Mouse (Mus musculus): ENCODE data around the gene Lypla2. TPM values are rescaled to one million over a fixed set of nuclear protein-coding genes. Genes with fewer than 3 reads are reported as not detected.

Lypla2 gene
- polyA plus RNA-seq, 1 experiment from 2014 or later, result 59.6 TPM

GRCm38 (mm10) chr4:135971805-135972555 is 446 bp downstream of the Lypla2 start:
- under 1% methylated on average over 35 of the region's 35 CpGs for WGBS
- H3K9me3 ChIP-seq (replicated peaks), result no peaks in the 10 kb centered on the region
- peak overlapping the region; percentile 68 for H3K27ac ChIP-seq
- no peaks in the 10 kb centered on the region for H3K27me3 ChIP-seq
- peak overlapping the region; percentile 87 for H3K4me2 ChIP-seq
- peaks cover 20% of the 10 kb centered on the region for H3K4me1 ChIP-seq (replicated peaks)
- H3K9ac ChIP-seq, result peak overlapping the region; percentile 98
- peaks cover 56% of the 10 kb centered on the region for H3K36me3 ChIP-seq
- H3K4me3 ChIP-seq, result peak overlapping the region; percentile 99
- ATAC-seq (replicated peaks; ENCODE audit: insufficient number of reproducible peaks, insufficient read depth, low FRiP score, low read depth), result no peak

- H3K4me1 ChIP-seq (replicated peaks), result peaks cover 20% of the 10 kb centered on the region
- H3K36me3 ChIP-seq, result peaks cover 52% of the 10 kb centered on the region
- no peaks in the 10 kb centered on the region for H3K27me3 ChIP-seq
- WGBS, result 86% methylated on average over 11 of the region's 11 CpGs
- H3K4me2 ChIP-seq, result no peak overlapping the region
- no peak for ATAC-seq (replicated peaks; ENCODE audit: insufficient number of reproducible peaks, insufficient read depth, low FRiP score, low read depth)
- no peak overlapping the region for H3K4me3 ChIP-seq
- no peak overlapping the region for H3K9ac ChIP-seq
- H3K9me3 ChIP-seq (replicated peaks), result no peaks in the 10 kb centered on the region
- no peak overlapping the region for H3K27ac ChIP-seq
Measured at GRCm38 (mm10) chr4:135970585-135970984, 1.8 kb downstream of the Lypla2 start.

GRCm38 (mm10) chr4:135969070-135969750 is 3.2 kb downstream of the Lypla2 start:
- Histone ChIP-seq H3K27me3 (no peaks in the 10 kb centered on the region), H3K9me3 (replicated peaks) (no peaks in the 10 kb centered on the region), H3K27ac (no peak overlapping the region), H3K4me1 (replicated peaks) (peaks cover 32% of the 10 kb centered on the region), H3K4me3 (no peak overlapping the region), H3K36me3 (peaks cover 42% of the 10 kb centered on the region), H3K4me2 (no peak overlapping the region), H3K9ac (no peak overlapping the region)
- no peak for ATAC-seq (replicated peaks; ENCODE audit: insufficient number of reproducible peaks, insufficient read depth, low FRiP score, low read depth)
- WGBS, result 85% methylated on average over 13 of the region's 13 CpGs

GRCm38 (mm10) chr4:135968271-135968869 is 4.1 kb downstream of the Lypla2 start:
- no peak overlapping the region for H3K9ac ChIP-seq
- H3K4me1 ChIP-seq (replicated peaks), result peaks cover 35% of the 10 kb centered on the region
- no peak overlapping the region for H3K27ac ChIP-seq
- peaks cover 42% of the 10 kb centered on the region for H3K36me3 ChIP-seq
- ATAC-seq (replicated peaks; ENCODE audit: insufficient number of reproducible peaks, insufficient read depth, low FRiP score, low read depth), result no peak
- H3K4me3 ChIP-seq, result no peak overlapping the region
- H3K9me3 ChIP-seq (replicated peaks), result no peaks in the 10 kb centered on the region
- H3K27me3 ChIP-seq, result no peaks in the 10 kb centered on the region
- no peak overlapping the region for H3K4me2 ChIP-seq
- 69% methylated on average over 19 of the region's 19 CpGs for WGBS

GRCm38 (mm10) chr4:135967086-135967760 is 5.2 kb downstream of the Lypla2 start:
- Histone ChIP-seq H3K4me1 (replicated peaks) (peaks cover 34% of the 10 kb centered on the region), H3K36me3 (peaks cover 42% of the 10 kb centered on the region), H3K4me3 (no peak overlapping the region), H3K27me3 (no peaks in the 10 kb centered on the region), H3K27ac (no peak overlapping the region), H3K4me2 (no peak overlapping the region), H3K9ac (no peak overlapping the region), H3K9me3 (replicated peaks) (no peaks in the 10 kb centered on the region)
- 84% methylated on average over 18 of the region's 18 CpGs for WGBS
- ATAC-seq (replicated peaks; ENCODE audit: insufficient number of reproducible peaks, insufficient read depth, low FRiP score, low read depth), result no peak

- no peaks in the 10 kb centered on the region for H3K9me3 ChIP-seq (replicated peaks)
- no peaks in the 10 kb centered on the region for H3K27me3 ChIP-seq
- no peak overlapping the region for H3K4me2 ChIP-seq
- no peak overlapping the region for H3K4me3 ChIP-seq
- peaks cover 48% of the 10 kb centered on the region for H3K36me3 ChIP-seq
- no peak for ATAC-seq (replicated peaks; ENCODE audit: insufficient number of reproducible peaks, insufficient read depth, low FRiP score, low read depth)
- peaks cover 28% of the 10 kb centered on the region for H3K4me1 ChIP-seq (replicated peaks)
- WGBS, result 93% methylated on average over 16 of the region's 16 CpGs
- no peak overlapping the region for H3K9ac ChIP-seq
- H3K27ac ChIP-seq, result no peak overlapping the region
Measured at GRCm38 (mm10) chr4:135966283-135966682, 6.1 kb downstream of the Lypla2 start.

GRCm38 (mm10) chr4:135965113-135965512 is 7.3 kb downstream of the Lypla2 start:
- no peak for ATAC-seq (replicated peaks; ENCODE audit: insufficient number of reproducible peaks, insufficient read depth, low FRiP score, low read depth)

GRCm38 (mm10) chr4:135964426-135964825 is 8.0 kb downstream of the Lypla2 start:
- H3K9ac ChIP-seq, result peak overlapping the region; percentile 79
- H3K4me2 ChIP-seq, result peak overlapping the region; percentile 89
- WGBS, result 5% methylated on average over 12 of the region's 12 CpGs
- 0 out of 2 replicates have a peak, but pooled peaks have one; percentile 9 for ATAC-seq (replicated peaks; ENCODE audit: insufficient number of reproducible peaks, insufficient read depth, low FRiP score, low read depth)
- H3K4me1 ChIP-seq (replicated peaks), result peaks cover 21% of the 10 kb centered on the region
- H3K27ac ChIP-seq, result peak overlapping the region; percentile 91
- H3K9me3 ChIP-seq (replicated peaks), result no peaks in the 10 kb centered on the region
- H3K36me3 ChIP-seq, result peaks cover 43% of the 10 kb centered on the region
- H3K4me3 ChIP-seq, result peak overlapping the region; percentile 75
- H3K27me3 ChIP-seq, result no peaks in the 10 kb centered on the region

More at GRCm38 (mm10) chr4:135965113-135965512, 7.3 kb downstream of the Lypla2 start:
- Histone ChIP-seq H3K27me3 (no peaks in the 10 kb centered on the region), H3K9ac (no peak overlapping the region), H3K9me3 (replicated peaks) (no peaks in the 10 kb centered on the region), H3K4me2 (peak overlapping the region; percentile 89), H3K36me3 (peaks cover 46% of the 10 kb centered on the region), H3K27ac (no peak overlapping the region), H3K4me1 (replicated peaks) (peaks cover 21% of the 10 kb centered on the region), H3K4me3 (peak overlapping the region; percentile 75; the same call in 1 of the 2 replicates)
- 79% methylated on average over 9 of the region's 9 CpGs for WGBS

GRCm38 (mm10) chr4:135963457-135964193 is 8.8 kb downstream of the Lypla2 start, which contains the start of gene Gale:
Gene Gale (plus strand): TSS chr4:135963727.
- peaks cover 21% of the 10 kb centered on the region for H3K4me1 ChIP-seq (replicated peaks)
- H3K9me3 ChIP-seq (replicated peaks), result no peaks in the 10 kb centered on the region
- peaks cover 36% of the 10 kb centered on the region for H3K36me3 ChIP-seq
- peak; percentile 89 for ATAC-seq (replicated peaks; ENCODE audit: insufficient number of reproducible peaks, insufficient read depth, low FRiP score, low read depth)
- peak within 1 kb of the TSS; percentile 91 for H3K27ac ChIP-seq
- no peaks in the 10 kb centered on the region for H3K27me3 ChIP-seq
- H3K9ac ChIP-seq, result peak within 1 kb of the TSS; percentile 79
- WGBS, result under 1% methylated on average over 56 of the region's 56 CpGs
- H3K4me2 ChIP-seq, result peak within 1 kb of the TSS; percentile 89
- peak within 1 kb of the TSS; percentile 75 for H3K4me3 ChIP-seq

- Histone ChIP-seq H3K9me3 (replicated peaks) (no peaks in the 10 kb centered on the region), H3K27me3 (no peaks in the 10 kb centered on the region), H3K4me2 (peak overlapping the region; percentile 89), H3K4me1 (replicated peaks) (peaks cover 21% of the 10 kb centered on the region), H3K27ac (peak overlapping the region; percentile 91), H3K9ac (peak overlapping the region; percentile 79), H3K36me3 (peaks cover 36% of the 10 kb centered on the region; the same call in 1 of the 2 replicates), H3K4me3 (peak overlapping the region; percentile 75)
- 6% methylated on average over 15 of the region's 15 CpGs for WGBS
- no peak for ATAC-seq (replicated peaks; ENCODE audit: insufficient number of reproducible peaks, insufficient read depth, low FRiP score, low read depth)
Measured at GRCm38 (mm10) chr4:135962946-135963345, 9.5 kb downstream of the Lypla2 start.

All from heart, embryonic 15.5 days (tissue).